Mouse (Mus musculus) MEL (cell line): ENCODE results near the gene Sorcs2. TPM values are rescaled to one million over a fixed set of nuclear protein-coding genes. Genes with fewer than 3 reads are reported as not detected.

Source experiments
- DNase-seq: peaks from one replicate; pipeline ENCODE4 v3.0.0; 2011; ENCODE audit warnings: low read depth, low spot score
- H3K27ac ChIP-seq: 2 replicates; pipeline ENCODE4 v1.5.1; 2012; ENCODE audit warnings: low read depth, mild to moderate bottlenecking, control low read depth, low read length, moderate library complexity; ENCODE audit not compliant: control insufficient read depth
- H3K27me3 ChIP-seq, 2 experiments: fragments of 150-350 bp in 1 of 2; sonication (generic) in 1 of 2; 2 replicates each; pipeline ENCODE4 v1.6.1; 2012; ENCODE audit warnings: low read length in 2 of 2, mild to moderate bottlenecking in 2 of 2, improper control_type of control experiment in 1 of 2, moderate library complexity in 1 of 2; ENCODE audit not compliant: insufficient read depth in 2 of 2, control insufficient read depth in 1 of 2
- H3K36me3 ChIP-seq, 2 experiments: 2 replicates each; pipeline ENCODE4 v1.6.1; 2012 to 2014; ENCODE audit warnings: low read length in 2 of 2, improper control_type of control experiment in 1 of 2, inconsistent platforms in 1 of 2, mild to moderate bottlenecking in 1 of 2; ENCODE audit not compliant: insufficient read depth in 2 of 2, control insufficient read depth in 1 of 2
- H3K4me1 ChIP-seq, 2 experiments: fragments of 150-350 bp in 1 of 2; sonication (generic) in 1 of 2; 2 replicates each; pipeline ENCODE4 v1.6.1; 2012; ENCODE audit warnings: low read length in 2 of 2, improper control_type of control experiment in 1 of 2, mild to moderate bottlenecking in 1 of 2; ENCODE audit not compliant: insufficient read depth in 2 of 2, control insufficient read depth in 1 of 2
- H3K4me3 ChIP-seq, 2 experiments: fragments of 150-350 bp in 1 of 2; sonication (generic) in 1 of 2; 2 replicates each; pipeline ENCODE4 v1.5.1; 2012; ENCODE audit warnings: low read depth in 2 of 2, low read length in 2 of 2, mild to moderate bottlenecking in 2 of 2, moderate library complexity in 2 of 2, control low read depth in 1 of 2, improper control_type of control experiment in 1 of 2; ENCODE audit not compliant: control insufficient read depth in 1 of 2, insufficient read depth in 1 of 2
- H3K79me2 ChIP-seq: 2 replicates; pipeline ENCODE4 v1.6.1; 2012; ENCODE audit warnings: mild to moderate bottlenecking, low read length, moderate library complexity; ENCODE audit not compliant: control insufficient read depth, poor library complexity, insufficient read depth
- H3K9ac ChIP-seq: 2 replicates; pipeline ENCODE4 v1.6.1; 2012; ENCODE audit warnings: low read depth, mild to moderate bottlenecking, control low read depth, low read length, moderate library complexity; ENCODE audit not compliant: control insufficient read depth, poor library complexity, severe bottlenecking
- H3K9me3 ChIP-seq: fragments of 150-350 bp; sonication (generic); replicated peaks from 2 replicates; pipeline ENCODE4 v1.6.1; 2012; ENCODE audit warnings: mild to moderate bottlenecking, low read length, improper control_type of control experiment, moderate library complexity; ENCODE audit not compliant: insufficient read depth
- CHD1 ChIP-seq: IDR thresholded peaks from 2 replicates; pipeline ENCODE4 v1.6.1; 2012; ENCODE audit warnings: low read depth, mild to moderate bottlenecking, inconsistent platforms, low read length, improper control_type of control experiment
- CTCF ChIP-seq, 3 experiments: IDR thresholded peaks in 2 of 3; conservative IDR thresholded peaks in 1 of 3; 2 replicates each; pipeline ENCODE4 v1.5.1; 2011 to 2012; ENCODE audit warnings: low read length in 3 of 3, low read depth in 2 of 3, mild to moderate bottlenecking in 2 of 3, improper control_type of control experiment in 1 of 3, inconsistent platforms in 1 of 3, mixed read lengths in 1 of 3, moderate library complexity in 1 of 3; ENCODE audit not compliant: control insufficient read depth in 1 of 3, insufficient read depth in 1 of 3, poor library complexity in 1 of 3, severe bottlenecking in 1 of 3
- ELF1 ChIP-seq: IDR thresholded peaks from 2 replicates; pipeline ENCODE4 v1.6.1; 2014; ENCODE audit warnings: low read depth, mild to moderate bottlenecking, inconsistent platforms, low read length, improper control_type of control experiment, moderate library complexity
- EP300 ChIP-seq, 2 experiments: IDR thresholded peaks; 2 replicates each; pipeline ENCODE4 v1.6.1; 2011; ENCODE audit warnings: improper control_type of control experiment in 2 of 2, low read length in 2 of 2, low read depth in 1 of 2, mild to moderate bottlenecking in 1 of 2
- GABPA ChIP-seq: IDR thresholded peaks from 2 replicates; pipeline ENCODE4 v1.6.1; 2012; ENCODE audit warnings: low read depth, mild to moderate bottlenecking, inconsistent platforms, low read length, improper control_type of control experiment, moderate library complexity
- GATA1 ChIP-seq: IDR thresholded peaks from 2 replicates; pipeline ENCODE4 v1.6.1; 2011; ENCODE audit warnings: low read depth, low read length, improper control_type of control experiment
- HCFC1 ChIP-seq: IDR thresholded peaks from 2 replicates; pipeline ENCODE4 v1.6.1; 2012; ENCODE audit warnings: low read depth, mild to moderate bottlenecking, inconsistent platforms, low read length, improper control_type of control experiment, moderate library complexity
- JUND ChIP-seq: IDR thresholded peaks from 2 replicates; pipeline ENCODE4 v1.6.1; 2011; ENCODE audit warnings: low read depth, mild to moderate bottlenecking, improper control_type of control experiment, low read length
- KAT2A ChIP-seq: conservative IDR thresholded peaks from 2 replicates; pipeline ENCODE4 v1.6.1; 2012; ENCODE audit warnings: low read depth, low read length, improper control_type of control experiment, inconsistent platforms
- MAZ ChIP-seq: IDR thresholded peaks from 2 replicates; pipeline ENCODE4 v1.6.1; 2012; ENCODE audit warnings: low read depth, mild to moderate bottlenecking, inconsistent platforms, low read length, improper control_type of control experiment
- MEF2A ChIP-seq: IDR thresholded peaks from 2 replicates; pipeline ENCODE4 v1.6.1; 2014; ENCODE audit warnings: low read depth, mild to moderate bottlenecking, inconsistent platforms, low read length, improper control_type of control experiment; ENCODE audit not compliant: poor library complexity, insufficient replicate concordance, severe bottlenecking; ENCODE audit errors: extremely low read depth
- RCOR1 ChIP-seq: IDR thresholded peaks from 2 replicates; pipeline ENCODE4 v1.6.1; 2012; ENCODE audit warnings: low read depth, mild to moderate bottlenecking, inconsistent platforms, low read length, improper control_type of control experiment
- TBP ChIP-seq: IDR thresholded peaks from 2 replicates; pipeline ENCODE4 v1.8.0; 2011; ENCODE audit warnings: low read depth, low read length, improper control_type of control experiment
- UBTF ChIP-seq: IDR thresholded peaks from 2 replicates; pipeline ENCODE4 v1.6.1; 2012; ENCODE audit warnings: low read depth, mild to moderate bottlenecking, inconsistent platforms, low read length, improper control_type of control experiment, moderate library complexity, borderline replicate concordance; ENCODE audit not compliant: insufficient read depth
- USF1 ChIP-seq: IDR thresholded peaks from 2 replicates; pipeline ENCODE4 v1.6.1; 2014; ENCODE audit warnings: low read depth, mild to moderate bottlenecking, inconsistent platforms, low read length, improper control_type of control experiment, moderate library complexity
- ZKSCAN1 ChIP-seq: IDR thresholded peaks from 2 replicates; pipeline ENCODE4 v1.6.1; 2012; ENCODE audit warnings: low read depth, mild to moderate bottlenecking, inconsistent platforms, low read length, improper control_type of control experiment, moderate library complexity
- ZMIZ1 ChIP-seq: IDR thresholded peaks from 2 replicates; pipeline ENCODE4 v1.6.1; 2012; ENCODE audit warnings: low read depth, mild to moderate bottlenecking, inconsistent platforms, low read length, improper control_type of control experiment, moderate library complexity
- ZNF384 ChIP-seq: IDR thresholded peaks from 2 replicates; pipeline ENCODE4 v1.6.1; 2012; ENCODE audit warnings: low read depth, mild to moderate bottlenecking, inconsistent platforms, low read length, improper control_type of control experiment
- polyA plus RNA-seq, 2 experiments: library from polyadenylated mRNA; stranded (reverse) in 1 of 2; unstranded in 1 of 2; fragments of >175 nt in 1 of 2; fragments of >200 nt in 1 of 2; gene quantifications; 2 replicates each; pipeline versions ENCODE4 v1.2.1 to v1.2.4; 2012; ENCODE audit warnings: low replicate concordance in 2 of 2, low read depth in 1 of 2; ENCODE audit not compliant: insufficient read length in 2 of 2, insufficient read depth in 1 of 2, missing spikeins in 1 of 2
- total RNA-seq: library from RNA; depleted of rRNA; stranded (reverse); fragments of 300-350 nt; gene quantifications from 2 replicates; pipeline ENCODE4 v1.2.3, GENCODE M21; 2012

The Sorcs2 gene
- total and polyA plus RNA-seq, 3 experiments, result not detected

- H3K4me1 ChIP-seq, result no peaks in the 10 kb centered on the region
- H3K27me3 ChIP-seq, result no peaks in the 10 kb centered on the region
- no peak overlapping the region for H3K4me3 ChIP-seq
- H3K79me2 ChIP-seq, result no peaks in the 10 kb centered on the region
- no peak overlapping the region for H3K9ac ChIP-seq
- H3K9me3 ChIP-seq, result no peaks in the 10 kb centered on the region
- no peaks in the 10 kb centered on the region for H3K36me3 ChIP-seq
- no peak overlapping the region for H3K27ac ChIP-seq
- no peak for TF ChIP-seq MAZ
- TF ChIP-seq CTCF (IDR thresholded peaks at IDR 0.05 in 2 of 3, conservative IDR thresholded peaks at IDR 0.05 in 1 of 3; ENCODE audit: control insufficient read depth in 1 of 3, insufficient read depth in 1 of 3, low read depth in 2 of 3, low read length in 3 of 3, poor library complexity in 1 of 3, severe bottlenecking in 1 of 3), result no peak
- no peak for TF ChIP-seq ELF1
- TF ChIP-seq JUND, result no peak
- no peak for TF ChIP-seq RCOR1
- TF ChIP-seq ZMIZ1, result no peak
- no peak for DNase-seq
Measured at GRCm38 (mm10) chr5:36292321-36292720, 105.6 kb downstream of the Sorcs2 start.

- Histone ChIP-seq H3K4me1 (no peaks in the 10 kb centered on the region), H3K79me2 (no peaks in the 10 kb centered on the region), H3K4me3 (no peak overlapping the region), H3K9ac (no peak overlapping the region), H3K9me3 (no peaks in the 10 kb centered on the region), H3K36me3 (no peaks in the 10 kb centered on the region), H3K27ac (no peak overlapping the region), H3K27me3 (no peaks in the 10 kb centered on the region)
- DNase-seq, result no peak
- no peak for TF ChIP-seq EP300 (IDR thresholded peaks at IDR 0.05; ENCODE audit: low read depth in 1 of 2, low read length in 2 of 2)
- TF ChIP-seq MEF2A, result no peak
- TF ChIP-seq GATA1, result no peak
- no peak for TF ChIP-seq ZKSCAN1
- no peak for TF ChIP-seq USF1
- TF ChIP-seq KAT2A, result no peak
- TF ChIP-seq ELF1, result no peak
- no peak for TF ChIP-seq CHD1
- no peak for TF ChIP-seq HCFC1
- no peak for TF ChIP-seq ZNF384
- no peak for TF ChIP-seq UBTF
- TF ChIP-seq TBP, result no peak
- TF ChIP-seq GABPA, result no peak
- no peak for TF ChIP-seq MAZ
Measured at GRCm38 (mm10) chr5:36291191-36291590, 106.7 kb downstream of the Sorcs2 start.
